Mouse (Mus musculus) midbrain, embryonic 14.5 days (tissue): ENCODE measurements at regions not wholly inside any gene's neighbourhood (a gene's known extent, or its start where the extent isn't known, plus 50 kb on each side); places are given as distances from the start of the nearest gene placed in this dataset. TPM values are rescaled to one million over a fixed set of nuclear protein-coding genes. Genes with fewer than 3 reads are reported as not detected.
A peak's percentile ranks its signal among the peaks of the same experiment; 100 is the strongest.

Source experiments
- ATAC-seq: fragments of 200-750 bp; cut with Nextera tagmentation; 2 replicates; pipeline ENCODE4 v1.8.0; 2017; ENCODE audit warnings: moderate number of reproducible peaks, moderate library complexity; ENCODE audit not compliant: low FRiP score, low TSS enrichment
- DNase-seq: peaks from one replicate; pipeline ENCODE4 v3.0.0-alpha.2; 2015
- H3K27ac ChIP-seq: fragments of 300-500 bp; sonication (generic); replicated peaks from 2 replicates; pipeline ENCODE4 v1.5.1; 2014; ENCODE audit warnings: mild to moderate bottlenecking, low read depth, low read length, moderate library complexity
- H3K27me3 ChIP-seq: fragments of 300-500 bp; sonication (generic); 2 replicates; pipeline ENCODE4 v1.6.1; 2014; ENCODE audit warnings: low read length, control low read depth, mixed read lengths; ENCODE audit not compliant: control insufficient read depth, insufficient read depth
- H3K36me3 ChIP-seq: fragments of 300-500 bp; sonication (generic); 2 replicates; pipeline ENCODE4 v1.6.1; 2014; ENCODE audit warnings: low read length, control low read depth; ENCODE audit not compliant: control insufficient read depth, insufficient read depth
- H3K4me1 ChIP-seq: fragments of 300-500 bp; sonication (generic); 2 replicates; pipeline ENCODE4 v1.6.1; 2014; ENCODE audit warnings: mild to moderate bottlenecking, antibody characterized with exemption, low read length, control low read depth; ENCODE audit not compliant: control insufficient read depth, insufficient read depth
- H3K4me2 ChIP-seq: fragments of 300-500 bp; sonication (generic); 2 replicates; pipeline ENCODE4 v1.6.1; 2014; ENCODE audit warnings: mild to moderate bottlenecking, low read length, moderate library complexity
- H3K4me3 ChIP-seq: fragments of 300-500 bp; sonication (generic); replicated peaks from 2 replicates; pipeline ENCODE4 v1.5.1; 2014; ENCODE audit warnings: low read depth, low read length
- H3K9ac ChIP-seq: fragments of 300-500 bp; sonication (generic); replicated peaks from 2 replicates; pipeline ENCODE4 v1.6.1; 2014; ENCODE audit warnings: mild to moderate bottlenecking, low read length, moderate library complexity
- H3K9me3 ChIP-seq: fragments of 300-500 bp; sonication (generic); 2 replicates; pipeline ENCODE4 v1.6.1; 2016; ENCODE audit warnings: low read length, control low read depth, mixed read lengths; ENCODE audit not compliant: control insufficient read depth
- WGBS: fragments of 180-500 bp; shearing (Covaris S2); extraction: QIAGEN DNeasy Blood & Tissue Kit; methylation state at CpG from one replicate; pipeline ENCODE4 v1.1.7; 2014; 5-methylcytosine and 5-hydroxymethylcytosine counted together
- microRNA-seq: library from miRNA; unstranded; fragments of <30 nt; microRNA quantifications from one replicate; pipeline ENCODE4, GENCODE M21; 2016

DNA sequence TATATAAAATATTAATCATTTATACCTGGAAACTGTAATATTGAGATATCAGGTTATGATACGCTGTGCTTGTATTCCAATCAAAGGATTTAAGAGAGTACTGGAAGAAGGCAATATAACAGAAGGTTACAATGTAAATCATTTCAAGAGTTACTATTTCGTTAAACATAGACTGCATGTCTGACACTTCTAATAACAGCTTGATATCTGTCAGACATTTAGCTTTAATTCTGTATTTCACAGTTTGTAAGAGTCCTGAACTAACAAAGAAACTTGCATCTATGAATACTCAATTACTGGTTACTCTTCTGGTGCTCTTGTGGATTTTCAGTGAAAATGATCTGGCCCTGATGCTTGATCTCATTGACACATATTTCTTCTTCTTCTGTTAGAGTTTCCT lies 840.6 kb downstream of the Cdh9 start:
- 83% methylated on average over 2 of the region's 2 CpGs for WGBS
- DNase-seq (no peak), ATAC-seq (no peak)
- no peaks in the 10 kb centered on the region for H3K27me3 ChIP-seq
- H3K4me3 ChIP-seq = no peak overlapping the region
- H3K27ac ChIP-seq = no peak overlapping the region
- H3K4me1 ChIP-seq = no peaks in the 10 kb centered on the region
- H3K4me2 ChIP-seq = no peak overlapping the region
- no peaks in the 10 kb centered on the region for H3K9me3 ChIP-seq
- H3K9ac ChIP-seq = no peak overlapping the region
- H3K36me3 ChIP-seq = no peaks in the 10 kb centered on the region

- Histone ChIP-seq H3K4me3 (no peak overlapping the region), H3K4me1 (no peaks in the 10 kb centered on the region), H3K4me2 (no peak overlapping the region), H3K27me3 (no peaks in the 10 kb centered on the region), H3K9ac (no peak overlapping the region), H3K36me3 (no peaks in the 10 kb centered on the region), H3K27ac (no peak overlapping the region), H3K9me3 (no peaks in the 10 kb centered on the region)
- WGBS = 88% methylated on average over 2 of the region's 2 CpGs
- ATAC-seq (no peak), DNase-seq (no peak)
Measured at GRCm38 (mm10) chr15:17588617-17589016, 860.1 kb downstream of the Cdh9 start.

GRCm38 (mm10) chr15:17604402-17604801 lies 875.8 kb downstream of the Cdh9 start:
- H3K27ac ChIP-seq = no peak overlapping the region
- no peaks in the 10 kb centered on the region for H3K36me3 ChIP-seq
- no peaks in the 10 kb centered on the region for H3K9me3 ChIP-seq
- 74% methylated on average over 1 of the region's 1 CpGs for WGBS
- DNase-seq = peak; percentile 17
- H3K9ac ChIP-seq = no peak overlapping the region
- H3K4me2 ChIP-seq = no peak overlapping the region
- no peak overlapping the region for H3K4me3 ChIP-seq
- ATAC-seq = no peak
- no peaks in the 10 kb centered on the region for H3K4me1 ChIP-seq
- H3K27me3 ChIP-seq = no peaks in the 10 kb centered on the region

GRCm38 (mm10) chr15:17614945-17615344 lies 886.4 kb downstream of the Cdh9 start:
- DNase-seq (no peak), ATAC-seq (no peak)
- no peaks in the 10 kb centered on the region for H3K27me3 ChIP-seq
- H3K36me3 ChIP-seq = no peaks in the 10 kb centered on the region
- no peak overlapping the region for H3K27ac ChIP-seq
- H3K9me3 ChIP-seq = no peaks in the 10 kb centered on the region
- no peaks in the 10 kb centered on the region for H3K4me1 ChIP-seq
- 90% methylated on average over 1 of the region's 1 CpGs for WGBS
- H3K4me3 ChIP-seq = no peak overlapping the region
- no peak overlapping the region for H3K4me2 ChIP-seq
- no peak overlapping the region for H3K9ac ChIP-seq

GRCm38 (mm10) chr15:17641218-17641617 lies 912.7 kb downstream of the Cdh9 start:
- no peak overlapping the region for H3K27ac ChIP-seq
- no peaks in the 10 kb centered on the region for H3K9me3 ChIP-seq
- WGBS = 93% methylated on average over 4 of the region's 4 CpGs
- no peaks in the 10 kb centered on the region for H3K27me3 ChIP-seq
- no peak overlapping the region for H3K4me3 ChIP-seq
- no peak overlapping the region for H3K4me2 ChIP-seq
- H3K4me1 ChIP-seq = no peaks in the 10 kb centered on the region
- DNase-seq (no peak), ATAC-seq (no peak)
- no peak overlapping the region for H3K9ac ChIP-seq
- H3K36me3 ChIP-seq = no peaks in the 10 kb centered on the region

Small RNA genes in the stretch of these regions (microRNA-seq; reads per million reads assigned to microRNA genes)
- gene Gm22032 = not detected
